29 mouse cellular contexts compared by ENCODE assay signal in the genomic region with DNA sequence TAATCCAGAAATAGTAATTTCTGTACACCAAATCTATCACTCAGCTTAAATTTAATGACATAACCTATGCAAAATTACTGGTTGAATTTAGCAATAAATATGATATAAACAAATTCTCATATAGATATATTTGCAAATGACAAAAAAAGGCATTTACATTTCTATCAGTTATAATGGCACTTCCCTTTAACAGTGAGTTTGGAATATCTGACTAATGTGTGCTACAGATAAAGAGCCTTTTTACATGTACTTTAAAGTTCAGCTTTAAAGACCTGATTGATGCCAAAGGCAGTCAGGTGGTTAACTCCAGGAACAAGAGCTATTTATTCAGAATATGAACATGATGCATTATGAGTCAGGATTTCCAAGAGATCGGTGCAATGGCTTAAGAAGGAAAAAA.
"Had no signal": no experiment of that assay in that cellular context is flagged by ENCODE, and none has a peak within 500 bp of the region (broad histone marks: within the 10 kb centered on the region; RNA-seq: fewer than 3 reads in every experiment).

No protein-coding gene starts in this region.

- H3K27me3 ChIP-seq: limb, embryonic 12.5 days; limb, embryonic 13.5 days; limb, embryonic 15.5 days; liver, embryonic 12.5 days; liver, embryonic 13.5 days; liver, embryonic 15.5 days; lung, embryonic 15.5 days; megakaryocyte, embryonic 14.5 days; midbrain, embryonic 12.5 days; midbrain, embryonic 13.5 days; midbrain, embryonic 15.5 days; neural tube, embryonic 12.5 days had no signal

- H3K9me3 ChIP-seq: limb, embryonic 10.5 days; limb, embryonic 12.5 days; limb, embryonic 13.5 days; limb, embryonic 15.5 days; liver, embryonic 12.5 days; liver, embryonic 13.5 days; liver, embryonic 15.5 days; lung, embryonic 15.5 days; megakaryocyte, embryonic 14.5 days; midbrain, embryonic 10.5 days; midbrain, embryonic 12.5 days; midbrain, embryonic 13.5 days; midbrain, embryonic 15.5 days; neural tube, embryonic 12.5 days had no signal

- ATAC-seq: liver, embryonic 12.5 days; liver, postnatal 0 days; lung, postnatal 0 days; midbrain, embryonic 13.5 days; midbrain, embryonic 15.5 days; midbrain, embryonic 16.5 days had no signal

- H3K9ac ChIP-seq: limb, embryonic 12.5 days; limb, embryonic 13.5 days; limb, embryonic 15.5 days; liver, embryonic 12.5 days; liver, embryonic 13.5 days; liver, embryonic 14.5 days; liver, embryonic 15.5 days; liver, postnatal 0 days; lung, embryonic 14.5 days; lung, embryonic 15.5 days; midbrain, embryonic 12.5 days; midbrain, embryonic 13.5 days; midbrain, embryonic 15.5 days; neural tube, embryonic 12.5 days had no signal

- H3K36me3 ChIP-seq: limb, embryonic 10.5 days; limb, embryonic 12.5 days; limb, embryonic 13.5 days; limb, embryonic 15.5 days; liver, embryonic 12.5 days; liver, embryonic 13.5 days; liver, embryonic 15.5 days; lung, embryonic 15.5 days; midbrain, embryonic 10.5 days; midbrain, embryonic 12.5 days; midbrain, embryonic 13.5 days; midbrain, embryonic 15.5 days; neural tube, embryonic 12.5 days had no signal

- H3K4me1 ChIP-seq: limb, embryonic 10.5 days; limb, embryonic 12.5 days; limb, embryonic 13.5 days; limb, embryonic 15.5 days; liver, embryonic 12.5 days; liver, embryonic 13.5 days; liver, embryonic 15.5 days; lung, embryonic 15.5 days; megakaryocyte, embryonic 14.5 days; midbrain, embryonic 10.5 days; midbrain, embryonic 12.5 days; midbrain, embryonic 13.5 days; midbrain, embryonic 15.5 days; neural tube, embryonic 12.5 days had no signal

- H3K27ac ChIP-seq: limb, embryonic 10.5 days; limb, embryonic 12.5 days; limb, embryonic 13.5 days; limb, embryonic 15.5 days; liver, embryonic 12.5 days; liver, embryonic 13.5 days; liver, embryonic 14.5 days; liver, embryonic 15.5 days; lung, embryonic 15.5 days; macrophage; midbrain, embryonic 10.5 days; midbrain, embryonic 12.5 days; midbrain, embryonic 13.5 days; midbrain, embryonic 15.5 days; neural tube, embryonic 12.5 days had no signal

- DNase-seq: left cerebral cortex, postnatal 4 days; liver; liver, embryonic 13.5 days; liver, postnatal 0 days; lung, adult 18-20 months; lung, adult 2 months; lung, embryonic 14.5 days; lung, postnatal 10 days; lung, postnatal 36 days; lung, postnatal 4 days; midbrain, embryonic 14.5 days had no signal

- H3K4me3 ChIP-seq: limb, embryonic 10.5 days; limb, embryonic 12.5 days; limb, embryonic 13.5 days; limb, embryonic 15.5 days; liver, embryonic 12.5 days; liver, embryonic 13.5 days; liver, embryonic 15.5 days; lung, embryonic 15.5 days; megakaryocyte, embryonic 14.5 days; midbrain, embryonic 10.5 days; midbrain, embryonic 12.5 days; midbrain, embryonic 13.5 days; midbrain, embryonic 15.5 days; myocyte; neural tube, embryonic 12.5 days had no signal
